Mouse (Mus musculus): ENCODE results near the gene Stab1. TPM values are rescaled to one million over a fixed set of nuclear protein-coding genes. Genes with fewer than 3 reads are reported as not detected.

Gene Stab1
- polyA plus RNA-seq, 1 experiment from 2014 or later = 19.0 TPM

- ATAC-seq = no peak
- H3K4me2 ChIP-seq (ENCODE audit: low read depth, low read length) = no peak overlapping the region
Observed at GRCm38 (mm10) chr14:31125106-31126075, 43.0 kb downstream of the Stab1 start.

GRCm38 (mm10) chr14:31115522-31115921 lies 52.9 kb downstream of the Stab1 start:
- H3K9ac ChIP-seq (ENCODE audit: low read depth, low read length) = no peak overlapping the region

More at GRCm38 (mm10) chr14:31125106-31126075, 43.0 kb downstream of the Stab1 start:
- 63% methylated on average over 9 of the region's 9 CpGs for WGBS
- Histone ChIP-seq H3K9ac (ENCODE audit: low read depth, low read length) (no peak overlapping the region), H3K36me3 (ENCODE audit: control insufficient read depth, insufficient read depth, low read length) (no peaks in the 10 kb centered on the region; the same call in 1 of the 2 replicates), H3K4me3 (ENCODE audit: low read length) (no peak overlapping the region), H3K27me3 (replicated peaks; ENCODE audit: control insufficient read depth, insufficient read depth, low read length) (no peaks in the 10 kb centered on the region), H3K9me3 (ENCODE audit: control insufficient read depth, low read length) (no peaks in the 10 kb centered on the region), H3K27ac (ENCODE audit: low read length) (no peak overlapping the region), H3K4me1 (ENCODE audit: control insufficient read depth, insufficient read depth, low read length) (peaks cover 14% of the 10 kb centered on the region)

DNA sequence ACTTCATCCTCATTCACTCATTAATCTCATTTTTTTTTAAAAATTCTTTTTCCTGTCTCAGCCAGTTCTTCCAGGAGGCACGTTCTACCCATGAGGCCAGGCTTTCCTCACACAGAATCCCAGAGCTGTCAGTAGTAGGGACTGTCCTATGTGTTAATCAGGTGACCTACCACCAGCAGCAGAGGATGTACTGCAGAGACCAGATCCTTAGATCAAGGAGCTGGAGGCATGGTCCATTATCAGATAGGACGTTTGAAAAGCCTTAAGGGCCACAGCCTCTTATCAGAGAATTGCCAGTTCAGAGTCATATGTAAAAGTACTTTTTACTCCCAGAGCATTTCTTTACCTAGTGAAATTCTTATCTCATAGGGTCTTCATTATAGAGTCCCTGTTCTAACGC lies 54.4 kb downstream of the Stab1 start:
- Histone ChIP-seq H3K4me3 (ENCODE audit: low read length) (no peak overlapping the region), H3K9ac (ENCODE audit: low read depth, low read length) (no peak overlapping the region), H3K27me3 (replicated peaks; ENCODE audit: control insufficient read depth, insufficient read depth, low read length) (no peaks in the 10 kb centered on the region), H3K9me3 (ENCODE audit: control insufficient read depth, low read length) (no peaks in the 10 kb centered on the region), H3K27ac (ENCODE audit: low read length) (no peak overlapping the region), H3K36me3 (ENCODE audit: control insufficient read depth, insufficient read depth, low read length) (peaks cover 6% of the 10 kb centered on the region; the same call in 1 of the 2 replicates), H3K4me1 (ENCODE audit: control insufficient read depth, insufficient read depth, low read length) (no peaks in the 10 kb centered on the region), H3K4me2 (ENCODE audit: low read depth, low read length) (no peak overlapping the region)
- no peak for ATAC-seq
- WGBS = 64% methylated on average over 3 of the region's 3 CpGs

More at GRCm38 (mm10) chr14:31115522-31115921, 52.9 kb downstream of the Stab1 start:
- no peaks in the 10 kb centered on the region for H3K4me1 ChIP-seq (ENCODE audit: control insufficient read depth, insufficient read depth, low read length)
- H3K27ac ChIP-seq (ENCODE audit: low read length) = no peak overlapping the region
- ATAC-seq = no peak
- H3K9me3 ChIP-seq (ENCODE audit: control insufficient read depth, low read length) = no peaks in the 10 kb centered on the region
- 49% methylated on average over 2 of the region's 2 CpGs for WGBS
- H3K4me2 ChIP-seq (ENCODE audit: low read depth, low read length) = no peak overlapping the region
- no peaks in the 10 kb centered on the region for H3K27me3 ChIP-seq (replicated peaks; ENCODE audit: control insufficient read depth, insufficient read depth, low read length)
- no peak overlapping the region for H3K4me3 ChIP-seq (ENCODE audit: low read length)
- peaks cover 1% of the 10 kb centered on the region; the same call in 1 of the 2 replicates for H3K36me3 ChIP-seq (ENCODE audit: control insufficient read depth, insufficient read depth, low read length)

- Histone ChIP-seq H3K9me3 (ENCODE audit: control insufficient read depth, low read length) (no peaks in the 10 kb centered on the region), H3K27ac (ENCODE audit: low read length) (no peak overlapping the region), H3K36me3 (ENCODE audit: control insufficient read depth, insufficient read depth, low read length) (peaks cover 6% of the 10 kb centered on the region; the same call in 1 of the 2 replicates), H3K27me3 (replicated peaks; ENCODE audit: control insufficient read depth, insufficient read depth, low read length) (no peaks in the 10 kb centered on the region), H3K4me3 (ENCODE audit: low read length) (no peak overlapping the region), H3K9ac (ENCODE audit: low read depth, low read length) (no peak overlapping the region), H3K4me1 (ENCODE audit: control insufficient read depth, insufficient read depth, low read length) (no peaks in the 10 kb centered on the region), H3K4me2 (ENCODE audit: low read depth, low read length) (no peak overlapping the region)
- WGBS = 81% methylated on average over 5 of the region's 5 CpGs
- no peak for ATAC-seq
Observed at GRCm38 (mm10) chr14:31112187-31112586, 56.3 kb downstream of the Stab1 start.

GRCm38 (mm10) chr14:31110613-31111012 lies 57.8 kb downstream of the Stab1 start:
- no peaks in the 10 kb centered on the region for H3K9me3 ChIP-seq (ENCODE audit: control insufficient read depth, low read length)
- no peak overlapping the region for H3K27ac ChIP-seq (ENCODE audit: low read length)
- WGBS = 66% methylated on average over 3 of the region's 3 CpGs
- ATAC-seq = no peak
- H3K4me1 ChIP-seq (ENCODE audit: control insufficient read depth, insufficient read depth, low read length) = no peaks in the 10 kb centered on the region
- no peak overlapping the region for H3K9ac ChIP-seq (ENCODE audit: low read depth, low read length)
- peaks cover 6% of the 10 kb centered on the region; the same call in 1 of the 2 replicates for H3K36me3 ChIP-seq (ENCODE audit: control insufficient read depth, insufficient read depth, low read length)
- no peak overlapping the region for H3K4me2 ChIP-seq (ENCODE audit: low read depth, low read length)
- H3K4me3 ChIP-seq (ENCODE audit: low read length) = no peak overlapping the region
- no peaks in the 10 kb centered on the region for H3K27me3 ChIP-seq (replicated peaks; ENCODE audit: control insufficient read depth, insufficient read depth, low read length)

- no peak overlapping the region for H3K4me2 ChIP-seq (ENCODE audit: low read depth, low read length)
- no peak overlapping the region for H3K4me3 ChIP-seq (ENCODE audit: low read length)
- WGBS = 81% methylated on average over 2 of the region's 2 CpGs
- H3K9me3 ChIP-seq (ENCODE audit: control insufficient read depth, low read length) = no peaks in the 10 kb centered on the region
- no peak overlapping the region for H3K9ac ChIP-seq (ENCODE audit: low read depth, low read length)
- no peaks in the 10 kb centered on the region for H3K4me1 ChIP-seq (ENCODE audit: control insufficient read depth, insufficient read depth, low read length)
- no peaks in the 10 kb centered on the region for H3K27me3 ChIP-seq (replicated peaks; ENCODE audit: control insufficient read depth, insufficient read depth, low read length)
- H3K27ac ChIP-seq (ENCODE audit: low read length) = no peak overlapping the region
- H3K36me3 ChIP-seq (ENCODE audit: control insufficient read depth, insufficient read depth, low read length) = 0 out of 2 replicates have a peak, but pooled peaks cover under 1% of the 10 kb centered on the region
- ATAC-seq = no peak
Observed at GRCm38 (mm10) chr14:31105156-31105555, 63.3 kb downstream of the Stab1 start.

DNA sequence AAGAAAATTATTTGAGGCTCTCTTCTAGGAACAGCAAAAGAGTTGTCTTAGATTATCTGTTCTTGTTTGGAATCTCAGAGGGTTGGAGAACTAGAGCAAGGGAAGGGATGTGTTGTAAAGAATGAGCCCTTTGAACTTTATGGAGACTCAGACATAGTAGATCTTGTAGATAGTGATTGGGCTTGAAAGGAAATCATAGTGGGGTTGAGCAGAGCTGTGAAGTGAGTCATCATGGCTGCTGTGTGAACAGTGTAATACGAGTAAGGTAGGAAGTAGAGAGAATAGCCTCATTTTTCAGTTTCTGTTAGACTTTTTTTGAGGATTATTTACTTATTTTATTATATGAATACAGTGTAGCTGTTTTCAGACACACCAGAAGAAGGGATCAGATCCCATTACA lies 78.5 kb downstream of the Stab1 start:
- H3K4me2 ChIP-seq (ENCODE audit: low read depth, low read length) = no peak overlapping the region
- H3K9me3 ChIP-seq (ENCODE audit: control insufficient read depth, low read length) = no peaks in the 10 kb centered on the region
- WGBS = 77% methylated on average over 1 of the region's 1 CpGs
- H3K27ac ChIP-seq (ENCODE audit: low read length) = no peak overlapping the region
- no peak overlapping the region for H3K9ac ChIP-seq (ENCODE audit: low read depth, low read length)
- peak; percentile 73 for ATAC-seq
- H3K36me3 ChIP-seq (ENCODE audit: control insufficient read depth, insufficient read depth, low read length) = 0 out of 2 replicates have a peak, but pooled peaks cover 7% of the 10 kb centered on the region
- H3K27me3 ChIP-seq (replicated peaks; ENCODE audit: control insufficient read depth, insufficient read depth, low read length) = no peaks in the 10 kb centered on the region
- H3K4me3 ChIP-seq (ENCODE audit: low read length) = no peak overlapping the region
- H3K4me1 ChIP-seq (ENCODE audit: control insufficient read depth, insufficient read depth, low read length) = no peaks in the 10 kb centered on the region

Other genes starting within 250 kb of the Stab1 start
- gene Itih3, start 244.9 kb downstream of the Stab1 start, polyA plus RNA-seq (2015; fragmentation: Nextera tagmentation; extraction: Ambion mirVana) = 3.6 and 8.1 TPM in 2 replicates
- gene Itih1, start 225.4 kb downstream of the Stab1 start, polyA plus RNA-seq (2015; fragmentation: Nextera tagmentation; extraction: Ambion mirVana) = 0.51 and 1.1 TPM in 2 replicates
- gene Nek4, start 217.3 kb downstream of the Stab1 start, polyA plus RNA-seq (2015; fragmentation: Nextera tagmentation; extraction: Ambion mirVana) = 8.4 TPM in 2 replicates
- gene Glt8d1, start 167.2 kb downstream of the Stab1 start, polyA plus RNA-seq (2015; fragmentation: Nextera tagmentation; extraction: Ambion mirVana) = 35.5 and 38.7 TPM in 2 replicates
- 390 and 392 TPM in 2 replicates for gene Spcs1, start 167.0 kb downstream of the Stab1 start, polyA plus RNA-seq (2015; fragmentation: Nextera tagmentation; extraction: Ambion mirVana)
- 74.1 and 79.2 TPM in 2 replicates for gene Pbrm1, start 149.5 kb downstream of the Stab1 start, polyA plus RNA-seq (2015; fragmentation: Nextera tagmentation; extraction: Ambion mirVana)
- 96.5 and 107 TPM in 2 replicates for gene Gnl3, start 149.5 kb downstream of the Stab1 start, polyA plus RNA-seq (2015; fragmentation: Nextera tagmentation; extraction: Ambion mirVana)
- gene Smim4, start 39.7 kb downstream of the Stab1 start, polyA plus RNA-seq (2015; fragmentation: Nextera tagmentation; extraction: Ambion mirVana) = 87.6 and 92.2 TPM in 2 replicates
- gene Nt5dc2, start 37.6 kb downstream of the Stab1 start, polyA plus RNA-seq (2015; fragmentation: Nextera tagmentation; extraction: Ambion mirVana) = 205 and 208 TPM in 2 replicates
- 3.5 and 3.7 TPM in 2 replicates for gene Tnnc1, start 39.7 kb upstream of the Stab1 start, polyA plus RNA-seq (2015; fragmentation: Nextera tagmentation; extraction: Ambion mirVana)
- gene Nisch, start 48.3 kb upstream of the Stab1 start, polyA plus RNA-seq (2015; fragmentation: Nextera tagmentation; extraction: Ambion mirVana) = 217 and 228 TPM in 2 replicates
- 0.51 and 0.67 TPM in 2 replicates for gene Sema3g, start 49.2 kb upstream of the Stab1 start, polyA plus RNA-seq (2015; fragmentation: Nextera tagmentation; extraction: Ambion mirVana)
- 10.5 and 10.8 TPM in 2 replicates for gene Phf7, start 82.7 kb upstream of the Stab1 start, polyA plus RNA-seq (2015; fragmentation: Nextera tagmentation; extraction: Ambion mirVana)
- 61.8 and 63.3 TPM in 2 replicates for gene Bap1, start 82.8 kb upstream of the Stab1 start, polyA plus RNA-seq (2015; fragmentation: Nextera tagmentation; extraction: Ambion mirVana)
- 2.4 and 3.0 TPM in 2 replicates for gene Dnah1, start 155.3 kb upstream of the Stab1 start, polyA plus RNA-seq (2015; fragmentation: Nextera tagmentation; extraction: Ambion mirVana)
- gene Capn7, start 168.0 kb upstream of the Stab1 start, polyA plus RNA-seq (2015; fragmentation: Nextera tagmentation; extraction: Ambion mirVana) = 31.7 and 32.8 TPM in 2 replicates